Mouse (Mus musculus): Measurements from ENCODE around the gene Nhs. TPM values are rescaled to one million over a fixed set of nuclear protein-coding genes. Genes with fewer than 3 reads are reported as not detected.

Nhs gene
- polyA plus RNA-seq, 1 experiment from 2014 or later: 3.8 TPM

DNA sequence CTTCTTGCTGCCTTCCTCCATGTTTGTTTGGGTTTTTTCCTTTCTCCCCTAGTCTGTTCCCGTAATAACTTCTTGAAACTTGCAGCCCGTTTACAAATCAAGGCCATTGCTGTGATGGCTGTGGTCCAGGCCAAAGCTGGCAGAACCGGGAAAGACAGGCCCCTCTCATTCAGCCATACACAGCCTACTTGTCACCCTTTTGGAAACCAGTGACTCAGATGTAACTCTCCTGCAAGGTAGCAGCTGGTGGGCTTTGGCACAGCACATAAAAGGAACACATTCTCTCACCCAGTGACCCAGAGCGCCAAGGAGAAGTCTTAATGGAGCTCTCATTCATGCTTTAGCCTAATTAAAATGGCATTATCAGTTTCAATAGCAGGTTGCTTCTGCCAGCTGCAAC, 72.2 kb downstream of the Nhs start:
- no peaks in the 10 kb centered on the region for H3K4me1 ChIP-seq (ENCODE audit: control insufficient read depth, insufficient read depth, low read length)
- H3K9ac ChIP-seq (ENCODE audit: low read depth, low read length): no peak overlapping the region
- peak; percentile 83 for ATAC-seq
- no peak overlapping the region for H3K4me2 ChIP-seq (ENCODE audit: low read length)
- H3K36me3 ChIP-seq (ENCODE audit: control insufficient read depth, insufficient read depth, low read length): no peaks in the 10 kb centered on the region
- 45% methylated on average over 4 of the region's 4 CpGs for WGBS
- no peak overlapping the region for H3K27ac ChIP-seq (ENCODE audit: low read length)
- H3K4me3 ChIP-seq (ENCODE audit: low read depth, low read length): no peak overlapping the region
- H3K9me3 ChIP-seq (replicated peaks; ENCODE audit: control insufficient read depth, low read length, poor library complexity, severe bottlenecking): no peaks in the 10 kb centered on the region
- H3K27me3 ChIP-seq (ENCODE audit: control insufficient read depth, insufficient read depth, low read depth, low read length): peaks cover 3% of the 10 kb centered on the region

DNA sequence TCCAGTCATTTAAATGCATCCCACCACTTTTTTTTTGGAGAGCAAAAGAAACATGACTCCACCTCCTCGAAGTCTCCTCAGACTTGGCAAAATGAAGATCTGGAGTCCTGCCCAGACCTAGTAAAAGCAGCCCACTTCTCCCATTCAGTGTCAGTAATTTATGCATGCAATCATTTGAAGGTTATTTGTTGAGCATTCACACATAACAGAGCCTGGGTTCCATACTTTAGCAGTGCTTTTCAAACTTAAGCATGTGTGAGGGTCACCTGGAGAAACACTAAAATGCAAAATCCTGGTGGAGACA, 73.7 kb downstream of the Nhs start:
- Histone ChIP-seq H3K9me3 (replicated peaks; ENCODE audit: control insufficient read depth, low read length, poor library complexity, severe bottlenecking) (no peaks in the 10 kb centered on the region), H3K4me2 (ENCODE audit: low read length) (no peak overlapping the region), H3K4me1 (ENCODE audit: control insufficient read depth, insufficient read depth, low read length) (no peaks in the 10 kb centered on the region), H3K9ac (ENCODE audit: low read depth, low read length) (no peak overlapping the region), H3K36me3 (ENCODE audit: control insufficient read depth, insufficient read depth, low read length) (no peaks in the 10 kb centered on the region), H3K27ac (ENCODE audit: low read length) (no peak overlapping the region), H3K27me3 (ENCODE audit: control insufficient read depth, insufficient read depth, low read depth, low read length) (no peaks in the 10 kb centered on the region; the same call in 1 of the 2 replicates), H3K4me3 (ENCODE audit: low read depth, low read length) (no peak overlapping the region)
- 72% methylated on average over 1 of the region's 1 CpGs for WGBS
- no peak for ATAC-seq

DNA sequence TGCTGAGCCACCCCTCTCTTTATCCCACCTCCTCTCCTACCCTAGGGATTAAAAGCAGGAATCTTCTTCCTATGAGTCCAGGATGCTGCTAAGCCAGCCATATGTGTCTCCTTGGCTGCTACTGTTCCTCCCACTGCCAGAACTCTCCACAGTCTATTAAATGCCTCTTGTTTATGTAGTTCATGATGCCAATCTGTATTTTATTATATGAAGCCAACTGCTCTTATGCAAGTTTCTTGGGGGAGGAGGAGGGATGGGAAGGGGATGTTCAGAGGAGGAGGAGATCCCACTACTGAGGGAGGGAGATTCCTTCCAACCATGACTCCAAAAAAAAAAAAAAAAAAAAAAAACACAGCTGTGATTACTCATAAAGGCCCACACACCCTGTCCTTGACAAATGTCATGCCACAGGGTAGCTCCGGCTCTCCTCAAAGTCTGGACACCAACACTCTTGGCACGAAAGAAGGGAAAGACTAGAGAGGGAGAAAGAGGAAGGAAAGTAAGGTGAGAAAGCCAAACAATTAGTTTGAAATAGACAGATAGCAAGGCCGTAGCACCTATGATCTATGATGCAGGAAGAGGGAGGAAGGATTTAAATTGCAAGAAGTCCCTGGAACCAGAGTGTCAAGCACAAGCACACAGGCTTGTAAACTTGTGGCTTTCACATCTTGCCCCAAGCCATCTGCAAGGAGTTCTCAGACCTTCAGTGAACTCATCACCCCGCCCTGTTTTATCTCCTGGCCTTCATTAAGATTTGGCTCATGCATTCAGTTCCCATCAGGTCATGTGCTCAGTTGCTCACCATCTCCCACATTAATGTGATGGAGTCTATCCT, 74.3 kb downstream of the Nhs start:
- no peaks in the 10 kb centered on the region for H3K4me1 ChIP-seq (ENCODE audit: control insufficient read depth, insufficient read depth, low read length)
- H3K9ac ChIP-seq (ENCODE audit: low read depth, low read length): no peak overlapping the region
- no peaks in the 10 kb centered on the region for H3K36me3 ChIP-seq (ENCODE audit: control insufficient read depth, insufficient read depth, low read length)
- no peak for ATAC-seq
- H3K27ac ChIP-seq (ENCODE audit: low read length): no peak overlapping the region
- H3K9me3 ChIP-seq (replicated peaks; ENCODE audit: control insufficient read depth, low read length, poor library complexity, severe bottlenecking): no peaks in the 10 kb centered on the region
- 80% methylated on average over 4 of the region's 4 CpGs for WGBS
- no peak overlapping the region for H3K4me2 ChIP-seq (ENCODE audit: low read length)
- no peaks in the 10 kb centered on the region; the same call in 1 of the 2 replicates for H3K27me3 ChIP-seq (ENCODE audit: control insufficient read depth, insufficient read depth, low read depth, low read length)
- H3K4me3 ChIP-seq (ENCODE audit: low read depth, low read length): no peak overlapping the region

DNA sequence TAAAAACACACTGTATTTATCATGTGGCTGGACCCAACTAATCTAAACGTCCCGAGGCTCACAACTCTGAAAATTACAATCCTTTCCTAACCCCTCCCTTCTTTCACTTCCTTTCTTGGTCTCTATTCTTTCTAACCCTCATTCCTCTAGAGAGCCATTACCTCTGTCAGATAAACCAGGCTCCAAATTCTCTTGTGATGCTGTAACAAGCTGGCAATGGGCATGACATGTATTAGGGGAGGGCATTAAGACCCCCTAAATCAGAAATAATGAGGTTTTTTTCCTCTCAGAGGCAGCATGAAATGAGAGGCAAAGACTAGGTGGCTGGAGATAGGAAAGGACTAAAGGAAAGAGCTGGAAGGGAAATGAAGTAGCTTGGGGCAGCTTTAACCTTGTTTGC, 96.4 kb downstream of the Nhs start:
- no peaks in the 10 kb centered on the region for H3K9me3 ChIP-seq (replicated peaks; ENCODE audit: control insufficient read depth, low read length, poor library complexity, severe bottlenecking)
- H3K27me3 ChIP-seq (ENCODE audit: control insufficient read depth, insufficient read depth, low read depth, low read length): peaks cover under 1% of the 10 kb centered on the region; the same call in 1 of the 2 replicates
- H3K4me1 ChIP-seq (ENCODE audit: control insufficient read depth, insufficient read depth, low read length): no peaks in the 10 kb centered on the region
- ATAC-seq: 0 out of 2 replicates have a peak, but pooled peaks have one; percentile 21
- no peak overlapping the region for H3K27ac ChIP-seq (ENCODE audit: low read length)
- 56% methylated on average over 2 of the region's 2 CpGs for WGBS
- H3K4me2 ChIP-seq (ENCODE audit: low read length): no peak overlapping the region
- no peak overlapping the region for H3K9ac ChIP-seq (ENCODE audit: low read depth, low read length)
- H3K36me3 ChIP-seq (ENCODE audit: control insufficient read depth, insufficient read depth, low read length): no peaks in the 10 kb centered on the region
- H3K4me3 ChIP-seq (ENCODE audit: low read depth, low read length): no peak overlapping the region

DNA sequence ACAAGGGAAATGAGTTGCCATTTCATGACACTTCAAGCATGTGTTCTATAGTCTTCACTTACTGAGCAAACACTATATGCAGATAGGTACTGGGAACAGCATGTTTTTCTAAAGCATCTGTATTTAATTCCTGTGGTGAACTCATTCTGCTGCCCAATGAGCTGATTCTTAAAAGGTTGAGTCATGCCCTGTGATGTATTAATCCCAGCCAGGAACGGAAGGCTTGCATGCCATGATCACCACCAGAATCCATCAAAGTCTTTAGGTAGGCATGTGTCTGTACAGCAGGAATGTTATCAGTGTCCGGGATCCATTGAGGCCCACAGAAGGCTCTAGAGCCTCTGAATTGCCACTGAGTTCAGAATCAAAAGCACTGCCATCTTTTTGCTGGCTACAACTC, 103.9 kb downstream of the Nhs start:
- 78% methylated on average over 2 of the region's 2 CpGs for WGBS
- H3K9me3 ChIP-seq (replicated peaks; ENCODE audit: control insufficient read depth, low read length, poor library complexity, severe bottlenecking): no peaks in the 10 kb centered on the region
- H3K4me2 ChIP-seq (ENCODE audit: low read length): no peak overlapping the region
- H3K27me3 ChIP-seq (ENCODE audit: control insufficient read depth, insufficient read depth, low read depth, low read length): peaks cover 19% of the 10 kb centered on the region
- no peaks in the 10 kb centered on the region for H3K36me3 ChIP-seq (ENCODE audit: control insufficient read depth, insufficient read depth, low read length)
- no peak for ATAC-seq
- no peak overlapping the region for H3K9ac ChIP-seq (ENCODE audit: low read depth, low read length)
- H3K4me3 ChIP-seq (ENCODE audit: low read depth, low read length): no peak overlapping the region
- H3K27ac ChIP-seq (ENCODE audit: low read length): no peak overlapping the region
- H3K4me1 ChIP-seq (ENCODE audit: control insufficient read depth, insufficient read depth, low read length): no peaks in the 10 kb centered on the region

DNA sequence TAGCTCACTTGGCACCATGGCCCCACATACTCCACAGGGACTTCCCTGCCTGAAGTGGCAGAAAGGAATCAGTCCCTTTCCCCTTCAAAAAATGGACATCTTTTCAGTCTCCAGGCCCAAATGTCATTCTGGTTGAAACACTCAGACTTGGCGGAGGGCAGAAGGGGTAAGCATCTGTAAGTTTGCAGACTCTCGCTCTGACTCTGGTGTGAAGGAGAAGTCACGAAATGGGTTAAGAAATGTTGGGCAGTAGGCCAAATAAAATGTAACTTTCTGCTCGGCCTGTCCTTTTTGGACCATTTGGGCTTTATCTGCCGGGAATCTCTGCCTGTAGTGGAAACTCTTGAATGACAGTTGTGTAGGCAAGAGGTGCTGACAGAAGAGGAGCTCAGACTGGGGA, 106.0 kb downstream of the Nhs start:
- Histone ChIP-seq H3K36me3 (ENCODE audit: control insufficient read depth, insufficient read depth, low read length) (no peaks in the 10 kb centered on the region), H3K9ac (ENCODE audit: low read depth, low read length) (no peak overlapping the region), H3K4me3 (ENCODE audit: low read depth, low read length) (no peak overlapping the region), H3K4me2 (ENCODE audit: low read length) (no peak overlapping the region), H3K4me1 (ENCODE audit: control insufficient read depth, insufficient read depth, low read length) (no peaks in the 10 kb centered on the region), H3K27me3 (ENCODE audit: control insufficient read depth, insufficient read depth, low read depth, low read length) (peaks cover 23% of the 10 kb centered on the region), H3K9me3 (replicated peaks; ENCODE audit: control insufficient read depth, low read length, poor library complexity, severe bottlenecking) (no peaks in the 10 kb centered on the region), H3K27ac (ENCODE audit: low read length) (no peak overlapping the region)
- no peak for ATAC-seq
- WGBS: 80% methylated on average over 5 of the region's 5 CpGs

DNA sequence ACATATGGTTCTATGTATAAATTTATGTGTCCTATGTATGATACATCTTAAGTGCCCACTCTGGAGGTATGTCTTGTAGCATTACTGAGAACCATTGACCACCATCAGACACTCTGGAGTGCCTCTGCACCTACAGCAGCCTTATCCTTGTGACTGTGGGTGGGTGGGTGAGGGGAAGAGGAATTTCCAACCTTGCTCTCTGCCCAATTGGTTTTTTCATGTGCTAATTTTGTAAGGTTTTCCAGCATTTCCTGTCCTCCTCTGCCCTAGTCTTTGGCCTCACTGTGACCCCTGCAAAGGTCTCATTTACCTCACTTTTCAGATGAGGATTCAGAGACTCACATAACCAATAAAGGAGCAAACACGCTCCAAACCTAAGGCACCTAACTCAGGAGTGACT, 107.0 kb downstream of the Nhs start:
- Histone ChIP-seq H3K4me3 (ENCODE audit: low read depth, low read length) (no peak overlapping the region), H3K9me3 (replicated peaks; ENCODE audit: control insufficient read depth, low read length, poor library complexity, severe bottlenecking) (no peaks in the 10 kb centered on the region), H3K36me3 (ENCODE audit: control insufficient read depth, insufficient read depth, low read length) (no peaks in the 10 kb centered on the region), H3K27me3 (ENCODE audit: control insufficient read depth, insufficient read depth, low read depth, low read length) (peaks cover 20% of the 10 kb centered on the region), H3K4me1 (ENCODE audit: control insufficient read depth, insufficient read depth, low read length) (no peaks in the 10 kb centered on the region), H3K27ac (ENCODE audit: low read length) (no peak overlapping the region), H3K4me2 (ENCODE audit: low read length) (no peak overlapping the region), H3K9ac (ENCODE audit: low read depth, low read length) (no peak overlapping the region)
- no peak for ATAC-seq
- whole genome bisulfite sequencing: 100% methylated on average over 1 of the region's 1 CpGs

DNA sequence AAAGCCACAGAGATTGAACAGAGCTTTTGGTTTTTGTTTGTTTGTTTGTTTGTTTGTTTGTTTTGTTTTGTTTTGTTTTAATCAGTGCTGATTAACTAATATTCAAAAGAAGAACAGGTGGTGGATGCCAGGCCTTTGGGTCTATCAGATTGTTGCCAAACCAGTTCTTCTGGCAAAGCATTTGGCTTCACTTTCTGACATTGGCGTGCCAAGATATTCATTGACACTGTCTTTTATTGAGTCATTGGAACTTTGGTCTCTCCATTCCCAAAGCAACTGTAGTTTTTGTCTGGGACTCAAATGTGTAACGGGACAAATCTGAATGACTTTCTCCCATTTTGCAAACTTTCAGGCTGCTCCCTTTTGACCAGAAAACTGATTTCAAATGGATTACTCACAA, 109.9 kb downstream of the Nhs start:
- Histone ChIP-seq H3K4me3 (ENCODE audit: low read depth, low read length) (no peak overlapping the region), H3K9ac (ENCODE audit: low read depth, low read length) (no peak overlapping the region), H3K27me3 (ENCODE audit: control insufficient read depth, insufficient read depth, low read depth, low read length) (peaks cover 9% of the 10 kb centered on the region), H3K36me3 (ENCODE audit: control insufficient read depth, insufficient read depth, low read length) (no peaks in the 10 kb centered on the region), H3K4me2 (ENCODE audit: low read length) (no peak overlapping the region), H3K4me1 (ENCODE audit: control insufficient read depth, insufficient read depth, low read length) (no peaks in the 10 kb centered on the region), H3K27ac (ENCODE audit: low read length) (no peak overlapping the region), H3K9me3 (replicated peaks; ENCODE audit: control insufficient read depth, low read length, poor library complexity, severe bottlenecking) (no peaks in the 10 kb centered on the region)
- 82% methylated on average over 2 of the region's 2 CpGs for WGBS
- ATAC-seq: no peak

DNA sequence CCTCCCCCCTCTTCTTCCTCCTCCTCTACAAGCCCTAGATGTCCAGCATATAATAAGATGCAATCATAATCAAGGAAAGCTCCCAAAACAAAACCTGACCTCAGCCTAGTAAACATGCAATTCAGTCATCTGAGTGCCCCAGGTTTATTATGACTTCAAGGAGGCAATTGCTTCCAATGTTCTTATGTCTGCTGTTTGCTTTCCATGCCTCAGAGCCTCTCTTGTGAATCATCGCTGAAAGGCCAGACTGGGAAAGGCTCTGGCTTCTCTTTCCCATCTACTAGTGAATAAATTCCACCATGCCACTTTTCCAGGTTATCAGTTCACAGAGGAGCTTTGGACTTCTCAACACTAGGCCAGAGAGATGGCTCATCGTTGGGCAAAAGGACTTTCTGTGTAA, 114.0 kb downstream of the Nhs start:
- Histone ChIP-seq H3K36me3 (ENCODE audit: control insufficient read depth, insufficient read depth, low read length) (no peaks in the 10 kb centered on the region), H3K4me3 (ENCODE audit: low read depth, low read length) (no peak overlapping the region), H3K4me2 (ENCODE audit: low read length) (no peak overlapping the region), H3K27ac (ENCODE audit: low read length) (no peak overlapping the region), H3K4me1 (ENCODE audit: control insufficient read depth, insufficient read depth, low read length) (no peaks in the 10 kb centered on the region), H3K9ac (ENCODE audit: low read depth, low read length) (no peak overlapping the region), H3K27me3 (ENCODE audit: control insufficient read depth, insufficient read depth, low read depth, low read length) (peaks cover 4% of the 10 kb centered on the region), H3K9me3 (replicated peaks; ENCODE audit: control insufficient read depth, low read length, poor library complexity, severe bottlenecking) (no peaks in the 10 kb centered on the region)
- 94% methylated on average over 2 of the region's 2 CpGs for WGBS
- no peak for ATAC-seq
